Mouse (Mus musculus): ENCODE data around the gene Arhgap45. TPM values are rescaled to one million over a fixed set of nuclear protein-coding genes. Genes with fewer than 3 reads are reported as not detected.

Gene Arhgap45
- polyA plus RNA-seq, 1 experiment from 2014 or later: 2.0 TPM

- H3K4me1 ChIP-seq (replicated peaks; ENCODE audit: control insufficient read depth, insufficient read depth): peaks cover 5% of the 10 kb centered on the region; the same call in 1 of the 2 replicates
- DNase-seq (ENCODE audit: low spot score): no peak
- TF ChIP-seq EP300 (optimal IDR thresholded peaks at IDR 0.05): no peak
- no peak for TF ChIP-seq CTCF (IDR thresholded peaks at IDR 0.05; ENCODE audit: low read depth)
- H3K27me3 ChIP-seq (ENCODE audit: control insufficient read depth, insufficient read depth, low read length): no peaks in the 10 kb centered on the region
- no peaks in the 10 kb centered on the region for H3K36me3 ChIP-seq (ENCODE audit: control insufficient read depth, insufficient read depth, low read length)
- H3K27ac ChIP-seq (replicated peaks): peak overlapping the region; percentile 61; the same call in 1 of the 2 replicates
- 56% methylated on average over 9 of the region's 9 CpGs for WGBS
- H3K9ac ChIP-seq (ENCODE audit: low read length): no peak overlapping the region
- no peak overlapping the region for H3K4me3 ChIP-seq (ENCODE audit: low read depth, low read length)
- no peak overlapping the region for H3K4me2 ChIP-seq (replicated peaks; ENCODE audit: low read depth)
- no peak for ATAC-seq (ENCODE audit: low FRiP score, low TSS enrichment)
- no peaks in the 10 kb centered on the region for H3K9me3 ChIP-seq (ENCODE audit: control insufficient read depth, low read length)
Measured at GRCm38 (mm10) chr10:80001945-80002344, 14.5 kb upstream of the Arhgap45 start.

GRCm38 (mm10) chr10:80002829-80003228 is 13.6 kb upstream of the Arhgap45 start:
- 57% methylated on average over 21 of the region's 21 CpGs for WGBS
- DNase-seq (ENCODE audit: low spot score) (no peak), ATAC-seq (ENCODE audit: low FRiP score, low TSS enrichment) (no peak)
- Histone ChIP-seq H3K4me3 (ENCODE audit: low read depth, low read length) (no peak overlapping the region), H3K27me3 (ENCODE audit: control insufficient read depth, insufficient read depth, low read length) (no peaks in the 10 kb centered on the region), H3K9me3 (ENCODE audit: control insufficient read depth, low read length) (no peaks in the 10 kb centered on the region), H3K4me1 (replicated peaks; ENCODE audit: control insufficient read depth, insufficient read depth) (peaks cover 5% of the 10 kb centered on the region; the same call in 1 of the 2 replicates), H3K4me2 (replicated peaks; ENCODE audit: low read depth) (no peak overlapping the region), H3K36me3 (ENCODE audit: control insufficient read depth, insufficient read depth, low read length) (no peaks in the 10 kb centered on the region), H3K9ac (ENCODE audit: low read length) (peak overlapping the region; percentile 24; the same call in 1 of the 2 replicates), H3K27ac (replicated peaks) (peak overlapping the region; percentile 30)
- TF ChIP-seq CTCF (IDR thresholded peaks at IDR 0.05; ENCODE audit: low read depth): no peak
- TF ChIP-seq EP300 (optimal IDR thresholded peaks at IDR 0.05): no peak

- Histone ChIP-seq H3K4me1 (replicated peaks; ENCODE audit: control insufficient read depth, insufficient read depth) (peaks cover 5% of the 10 kb centered on the region; the same call in 1 of the 2 replicates), H3K27me3 (ENCODE audit: control insufficient read depth, insufficient read depth, low read length) (no peaks in the 10 kb centered on the region), H3K27ac (replicated peaks) (peak overlapping the region; percentile 67), H3K9me3 (ENCODE audit: control insufficient read depth, low read length) (no peaks in the 10 kb centered on the region), H3K36me3 (ENCODE audit: control insufficient read depth, insufficient read depth, low read length) (peaks cover under 1% of the 10 kb centered on the region; the same call in 1 of the 2 replicates), H3K4me2 (replicated peaks; ENCODE audit: low read depth) (no peak overlapping the region), H3K4me3 (ENCODE audit: low read depth, low read length) (no peak overlapping the region), H3K9ac (ENCODE audit: low read length) (no peak overlapping the region)
- TF ChIP-seq CTCF (IDR thresholded peaks at IDR 0.05; ENCODE audit: low read depth): no peak
- DNase-seq (ENCODE audit: low spot score) (no peak), ATAC-seq (ENCODE audit: low FRiP score, low TSS enrichment) (no peak)
- WGBS: 50% methylated on average over 9 of the region's 9 CpGs
Measured at GRCm38 (mm10) chr10:80003374-80004232, 12.8 kb upstream of the Arhgap45 start.

- H3K4me2 ChIP-seq (replicated peaks; ENCODE audit: low read depth): no peak overlapping the region
- no peak for DNase-seq (ENCODE audit: low spot score)
- TF ChIP-seq CTCF (IDR thresholded peaks at IDR 0.05; ENCODE audit: low read depth): no peak
- TF ChIP-seq EP300 (optimal IDR thresholded peaks at IDR 0.05): no peak
Measured at GRCm38 (mm10) chr10:80004233-80004705, 12.2 kb upstream of the Arhgap45 start.

GRCm38 (mm10) chr10:80011740-80012139 is 4.7 kb upstream of the Arhgap45 start:
- H3K9ac ChIP-seq (ENCODE audit: low read length): no peak overlapping the region
- no peak overlapping the region for H3K4me2 ChIP-seq (replicated peaks; ENCODE audit: low read depth)
- ATAC-seq (ENCODE audit: low FRiP score, low TSS enrichment): no peak
- H3K4me3 ChIP-seq (ENCODE audit: low read depth, low read length): no peak overlapping the region
- no peak overlapping the region for H3K27ac ChIP-seq (replicated peaks)
- WGBS: 93% methylated on average over 6 of the region's 6 CpGs
- no peaks in the 10 kb centered on the region for H3K4me1 ChIP-seq (replicated peaks; ENCODE audit: control insufficient read depth, insufficient read depth)
- TF ChIP-seq CTCF (IDR thresholded peaks at IDR 0.05; ENCODE audit: low read depth): no peak
- TF ChIP-seq EP300 (optimal IDR thresholded peaks at IDR 0.05): no peak
- H3K27me3 ChIP-seq (ENCODE audit: control insufficient read depth, insufficient read depth, low read length): no peaks in the 10 kb centered on the region
- no peak for DNase-seq (ENCODE audit: low spot score)
- 0 out of 2 replicates have a peak, but pooled peaks cover 3% of the 10 kb centered on the region for H3K9me3 ChIP-seq (ENCODE audit: control insufficient read depth, low read length)
- peaks cover 20% of the 10 kb centered on the region for H3K36me3 ChIP-seq (ENCODE audit: control insufficient read depth, insufficient read depth, low read length)

More at GRCm38 (mm10) chr10:80004233-80004705, 12.2 kb upstream of the Arhgap45 start:
- H3K27me3 ChIP-seq (ENCODE audit: control insufficient read depth, insufficient read depth, low read length): no peaks in the 10 kb centered on the region
- peak overlapping the region; percentile 67 for H3K27ac ChIP-seq (replicated peaks)
- H3K9me3 ChIP-seq (ENCODE audit: control insufficient read depth, low read length): no peaks in the 10 kb centered on the region
- no peak overlapping the region for H3K4me3 ChIP-seq (ENCODE audit: low read depth, low read length)
- peaks cover 5% of the 10 kb centered on the region; the same call in 1 of the 2 replicates for H3K4me1 ChIP-seq (replicated peaks; ENCODE audit: control insufficient read depth, insufficient read depth)
- H3K9ac ChIP-seq (ENCODE audit: low read length): no peak overlapping the region
- WGBS: 72% methylated on average over 8 of the region's 8 CpGs
- H3K36me3 ChIP-seq (ENCODE audit: control insufficient read depth, insufficient read depth, low read length): peaks cover 6% of the 10 kb centered on the region
- ATAC-seq (ENCODE audit: low FRiP score, low TSS enrichment): no peak

- H3K9me3 ChIP-seq (ENCODE audit: control insufficient read depth, low read length): 0 out of 2 replicates have a peak, but pooled peaks cover 3% of the 10 kb centered on the region
- 0 out of 2 replicates have a peak, but pooled peaks cover 1% of the 10 kb centered on the region for H3K4me1 ChIP-seq (replicated peaks; ENCODE audit: control insufficient read depth, insufficient read depth)
- peaks cover 20% of the 10 kb centered on the region for H3K36me3 ChIP-seq (ENCODE audit: control insufficient read depth, insufficient read depth, low read length)
- no peak overlapping the region for H3K4me2 ChIP-seq (replicated peaks; ENCODE audit: low read depth)
- WGBS: 58% methylated on average over 25 of the region's 25 CpGs
- no peak overlapping the region for H3K27ac ChIP-seq (replicated peaks)
- H3K4me3 ChIP-seq (ENCODE audit: low read depth, low read length): no peak overlapping the region
- no peak overlapping the region for H3K9ac ChIP-seq (ENCODE audit: low read length)
- ATAC-seq (ENCODE audit: low FRiP score, low TSS enrichment) (no peak), DNase-seq (ENCODE audit: low spot score) (no peak)
- TF ChIP-seq EP300 (optimal IDR thresholded peaks at IDR 0.05) (no peak), CTCF (IDR thresholded peaks at IDR 0.05; ENCODE audit: low read depth) (no peak)
- H3K27me3 ChIP-seq (ENCODE audit: control insufficient read depth, insufficient read depth, low read length): no peaks in the 10 kb centered on the region
Measured at GRCm38 (mm10) chr10:80013609-80014008, 2.8 kb upstream of the Arhgap45 start.

Measured in stomach, postnatal 0 days (tissue).